Mouse (Mus musculus): Measurements from ENCODE around the gene Ank. TPM values are rescaled to one million over a fixed set of nuclear protein-coding genes. Genes with fewer than 3 reads are reported as not detected.

The Ank gene
- total RNA-seq, 1 experiment = 12.0 TPM

- DNase-seq (ENCODE audit: low read depth, low spot score) = no peak
- Histone ChIP-seq H3K4me1 (ENCODE audit: control insufficient read depth in 2 of 2, insufficient read depth in 2 of 2, low read length in 2 of 2, poor library complexity in 1 of 2) (peaks cover 0 to 9% of the 10 kb centered on the region in 2 experiments; a peak in 1 of 4 replicates), H3K9me3 (ENCODE audit: control insufficient read depth, insufficient read depth, low read depth, low read length) (no peaks in the 10 kb centered on the region), H3K27ac (ENCODE audit: insufficient read depth, low read depth, low read length, poor library complexity, severe bottlenecking) (no peak overlapping the region), H3K9ac (ENCODE audit: insufficient read depth, low read depth, low read length, poor library complexity, severe bottlenecking) (no peak overlapping the region), H3K36me3 (ENCODE audit: control insufficient read depth, insufficient read depth, low read length, poor library complexity, severe bottlenecking) (peaks cover 6% of the 10 kb centered on the region; the same call in 1 of the 2 replicates), H3K4me3 (ENCODE audit: insufficient read depth in 1 of 2, low read depth in 1 of 2, low read length in 2 of 2, poor library complexity in 1 of 2, severe bottlenecking in 1 of 2) (no peak overlapping the region)
- TF ChIP-seq CHD2 (IDR thresholded peaks at IDR 0.05; ENCODE audit: low read depth, low read length) (no peak), ZNF384 (IDR thresholded peaks at IDR 0.05; ENCODE audit: low read depth, low read length) (no peak), MAFK (IDR thresholded peaks at IDR 0.05; ENCODE audit: insufficient read depth, low read depth, low read length) (no peak), HCFC1 (IDR thresholded peaks at IDR 0.05; ENCODE audit: borderline replicate concordance, insufficient read depth, low read length) (no peak), ZC3H11A (IDR thresholded peaks at IDR 0.05; ENCODE audit: borderline replicate concordance, low read depth, low read length) (no peak)
- in situ Hi-C loops (cut with MboI; ENCODE audit: low sequenced_read_pairs in 2 of 2, unreplicated experiment in 2 of 2) = no loop called here
These were observed 159.8 kb downstream of the Ank start for GRCm38 (mm10) chr15:27626314-27626713.

- TF ChIP-seq MAFK (IDR thresholded peaks at IDR 0.05; ENCODE audit: insufficient read depth, low read depth, low read length) (no peak), HCFC1 (IDR thresholded peaks at IDR 0.05; ENCODE audit: borderline replicate concordance, insufficient read depth, low read length) (no peak), CHD2 (IDR thresholded peaks at IDR 0.05; ENCODE audit: low read depth, low read length) (no peak), ZNF384 (IDR thresholded peaks at IDR 0.05; ENCODE audit: low read depth, low read length) (no peak), ZC3H11A (IDR thresholded peaks at IDR 0.05; ENCODE audit: borderline replicate concordance, low read depth, low read length) (no peak)
- Histone ChIP-seq H3K4me1 (ENCODE audit: control insufficient read depth in 2 of 2, insufficient read depth in 2 of 2, low read length in 2 of 2, poor library complexity in 1 of 2) (peaks cover 0 to 9% of the 10 kb centered on the region in 2 experiments; a peak in 1 of 4 replicates), H3K9me3 (ENCODE audit: control insufficient read depth, insufficient read depth, low read depth, low read length) (no peaks in the 10 kb centered on the region), H3K36me3 (ENCODE audit: control insufficient read depth, insufficient read depth, low read length, poor library complexity, severe bottlenecking) (peaks cover 6% of the 10 kb centered on the region; the same call in 1 of the 2 replicates), H3K27ac (ENCODE audit: insufficient read depth, low read depth, low read length, poor library complexity, severe bottlenecking) (no peak overlapping the region), H3K4me3 (ENCODE audit: insufficient read depth in 1 of 2, low read depth in 1 of 2, low read length in 2 of 2, poor library complexity in 1 of 2, severe bottlenecking in 1 of 2) (no peak overlapping the region), H3K9ac (ENCODE audit: insufficient read depth, low read depth, low read length, poor library complexity, severe bottlenecking) (no peak overlapping the region)
- in situ Hi-C loops (cut with MboI; ENCODE audit: low sequenced_read_pairs in 2 of 2, unreplicated experiment in 2 of 2) = no loop called here
- DNase-seq (ENCODE audit: low read depth, low spot score) = no peak
These were observed 161.3 kb downstream of the Ank start for GRCm38 (mm10) chr15:27627794-27628193.

- Histone ChIP-seq H3K9ac (ENCODE audit: insufficient read depth, low read depth, low read length, poor library complexity, severe bottlenecking) (no peak overlapping the region), H3K4me3 (ENCODE audit: insufficient read depth in 1 of 2, low read depth in 1 of 2, low read length in 2 of 2, poor library complexity in 1 of 2, severe bottlenecking in 1 of 2) (no peak overlapping the region), H3K27ac (ENCODE audit: insufficient read depth, low read depth, low read length, poor library complexity, severe bottlenecking) (no peak overlapping the region), H3K36me3 (ENCODE audit: control insufficient read depth, insufficient read depth, low read length, poor library complexity, severe bottlenecking) (peaks cover 6% of the 10 kb centered on the region; the same call in 1 of the 2 replicates), H3K4me1 (ENCODE audit: control insufficient read depth in 2 of 2, insufficient read depth in 2 of 2, low read length in 2 of 2, poor library complexity in 1 of 2) (peaks cover 0 to 13% of the 10 kb centered on the region in 2 experiments; a peak in 1 of 4 replicates), H3K9me3 (ENCODE audit: control insufficient read depth, insufficient read depth, low read depth, low read length) (no peaks in the 10 kb centered on the region)
- TF ChIP-seq ZC3H11A (IDR thresholded peaks at IDR 0.05; ENCODE audit: borderline replicate concordance, low read depth, low read length) = no peak
- TF ChIP-seq HCFC1 (IDR thresholded peaks at IDR 0.05; ENCODE audit: borderline replicate concordance, insufficient read depth, low read length) = no peak
- TF ChIP-seq MAFK (IDR thresholded peaks at IDR 0.05; ENCODE audit: insufficient read depth, low read depth, low read length) = no peak
- TF ChIP-seq CHD2 (IDR thresholded peaks at IDR 0.05; ENCODE audit: low read depth, low read length) = no peak
- no peak for TF ChIP-seq ZNF384 (IDR thresholded peaks at IDR 0.05; ENCODE audit: low read depth, low read length)
- no peak for DNase-seq (ENCODE audit: low read depth, low spot score)
- in situ Hi-C loops (cut with MboI; ENCODE audit: low sequenced_read_pairs in 2 of 2, unreplicated experiment in 2 of 2) = no loop called here
These were observed 162.6 kb downstream of the Ank start for GRCm38 (mm10) chr15:27629046-27629445.

DNA sequence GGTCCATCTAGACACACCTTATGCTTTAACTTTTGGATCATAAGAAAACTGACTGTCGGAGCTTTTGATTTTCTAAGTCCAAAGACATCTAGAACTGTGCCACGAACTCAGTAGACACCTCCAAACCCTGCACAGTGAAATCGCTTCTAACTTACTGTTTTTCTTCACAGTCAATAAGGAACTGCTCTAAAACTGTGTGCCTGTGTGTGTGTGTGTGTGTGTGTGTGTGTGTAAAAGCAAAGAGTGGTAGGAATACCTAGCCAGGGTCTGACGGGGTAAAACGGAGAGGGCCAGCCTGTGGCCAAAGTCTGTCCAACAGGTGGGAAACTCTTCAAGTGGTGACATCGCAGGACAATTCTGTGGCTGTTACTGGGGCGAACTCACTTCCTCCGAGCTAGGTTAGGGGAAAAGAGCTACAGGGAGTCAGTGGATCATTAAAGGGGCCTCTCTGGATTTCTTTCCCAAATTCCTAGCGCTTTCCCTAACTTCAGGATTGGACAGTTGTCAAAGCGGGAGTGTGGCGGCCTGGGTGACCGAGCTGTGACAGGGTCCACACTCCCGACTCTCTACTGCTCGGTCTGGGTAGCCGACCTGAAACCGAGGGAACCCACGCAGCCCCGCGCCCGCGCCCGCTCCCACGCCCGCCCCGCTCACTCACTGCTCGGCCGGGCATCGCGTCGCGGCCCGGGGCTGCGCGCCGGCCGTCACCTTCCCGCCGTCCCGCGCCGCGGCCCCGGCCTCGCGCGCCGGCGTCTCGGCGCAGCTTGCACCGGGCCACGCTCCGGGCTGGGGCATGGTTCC is 163.5 kb downstream of the Ank start:
- in situ Hi-C loops (cut with MboI; ENCODE audit: low sequenced_read_pairs in 2 of 2, unreplicated experiment in 2 of 2) = no loop called here
- peak overlapping the region; percentile 82 to 95 for H3K4me3 ChIP-seq (ENCODE audit: insufficient read depth in 1 of 2, low read depth in 1 of 2, low read length in 2 of 2, poor library complexity in 1 of 2, severe bottlenecking in 1 of 2)
- no peaks in the 10 kb centered on the region for H3K9me3 ChIP-seq (ENCODE audit: control insufficient read depth, insufficient read depth, low read depth, low read length)
- DNase-seq (ENCODE audit: low read depth, low spot score) = no peak
- H3K27ac ChIP-seq (ENCODE audit: insufficient read depth, low read depth, low read length, poor library complexity, severe bottlenecking) = no peak overlapping the region
- peaks cover 4% of the 10 kb centered on the region; the same call in 1 of the 2 replicates for H3K36me3 ChIP-seq (ENCODE audit: control insufficient read depth, insufficient read depth, low read length, poor library complexity, severe bottlenecking)
- no peak for TF ChIP-seq HCFC1 (IDR thresholded peaks at IDR 0.05; ENCODE audit: borderline replicate concordance, insufficient read depth, low read length)
- no peak for TF ChIP-seq ZNF384 (IDR thresholded peaks at IDR 0.05; ENCODE audit: low read depth, low read length)
- TF ChIP-seq MAFK (IDR thresholded peaks at IDR 0.05; ENCODE audit: insufficient read depth, low read depth, low read length) = no peak
- no peak for TF ChIP-seq ZC3H11A (IDR thresholded peaks at IDR 0.05; ENCODE audit: borderline replicate concordance, low read depth, low read length)
- TF ChIP-seq CHD2 (IDR thresholded peaks at IDR 0.05; ENCODE audit: low read depth, low read length) = no peak
- H3K4me1 ChIP-seq (ENCODE audit: control insufficient read depth in 2 of 2, insufficient read depth in 2 of 2, low read length in 2 of 2, poor library complexity in 1 of 2) = peaks cover 0 to 14% of the 10 kb centered on the region in 2 experiments; a peak in 1 of 4 replicates
- H3K9ac ChIP-seq (ENCODE audit: insufficient read depth, low read depth, low read length, poor library complexity, severe bottlenecking) = peak overlapping the region; percentile 91

Data from ES-E14 (cell line).